Mouse (Mus musculus) cerebellum, postnatal 25 days (tissue): ENCODE measurements around the gene Irf2.

Experiments
- DNase-seq, 2 experiments: peaks; one replicate each; pipeline ENCODE4 v3.0.0; 2021; ENCODE audit warnings: mixed read lengths in 2 of 2

Irf2 gene

DNA sequence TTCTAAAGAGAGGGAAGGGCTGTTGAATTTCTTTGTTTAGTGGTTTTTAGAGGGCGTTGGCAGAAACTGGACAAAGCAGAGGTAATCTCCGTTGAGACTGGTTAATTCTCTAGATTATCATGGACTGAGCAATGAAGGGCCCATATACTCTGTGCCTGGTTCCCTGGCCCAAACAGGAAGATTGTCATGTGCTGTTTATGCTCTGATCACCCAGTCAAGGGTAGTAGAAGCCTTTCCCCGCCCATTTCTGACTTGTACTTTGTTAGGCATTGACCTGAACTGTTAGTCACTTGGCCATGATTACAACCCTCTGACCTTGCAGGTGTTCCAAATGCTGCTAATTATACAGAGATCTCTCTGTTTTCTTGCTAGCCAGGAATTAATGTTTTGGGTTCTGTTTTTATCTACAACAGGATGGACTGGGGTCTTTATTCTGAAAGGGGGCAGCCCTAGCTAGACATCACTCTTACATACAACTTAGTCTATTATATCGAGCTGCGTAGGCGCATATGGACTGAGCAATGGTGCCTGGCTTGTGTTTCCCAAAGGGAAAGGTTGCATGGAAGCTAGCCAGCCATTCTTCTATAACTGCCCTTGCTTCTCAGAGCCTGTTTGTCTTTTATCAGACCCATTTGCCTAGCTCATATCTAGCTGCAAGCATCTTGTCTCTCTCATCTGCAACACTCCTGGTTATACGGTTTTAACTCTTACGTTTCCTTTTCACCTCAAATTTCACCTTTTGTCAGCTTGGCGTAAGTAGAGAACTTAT, 143.9 kb downstream of the Irf2 start:
- DNase-seq: no peak

DNA sequence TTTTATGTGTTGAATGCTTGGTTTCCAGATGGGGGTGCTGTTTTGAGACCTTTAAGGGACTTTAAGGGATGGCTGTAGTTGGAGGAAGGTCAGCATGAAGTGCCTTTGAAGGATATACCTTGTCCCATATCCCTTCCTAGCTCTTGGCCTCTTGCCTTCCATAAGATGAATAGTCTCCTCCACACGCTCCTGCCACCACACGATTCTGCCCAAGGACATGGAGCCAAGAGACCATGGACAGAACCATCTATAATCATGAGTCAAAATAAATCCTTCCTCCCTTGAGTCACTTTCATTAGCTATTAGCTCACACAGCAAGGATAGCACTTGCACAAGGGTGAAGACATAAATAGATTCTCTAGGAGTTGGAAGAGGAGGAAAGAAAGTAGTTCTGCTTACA, 146.3 kb downstream of the Irf2 start:
- DNase-seq: no peak

DNA sequence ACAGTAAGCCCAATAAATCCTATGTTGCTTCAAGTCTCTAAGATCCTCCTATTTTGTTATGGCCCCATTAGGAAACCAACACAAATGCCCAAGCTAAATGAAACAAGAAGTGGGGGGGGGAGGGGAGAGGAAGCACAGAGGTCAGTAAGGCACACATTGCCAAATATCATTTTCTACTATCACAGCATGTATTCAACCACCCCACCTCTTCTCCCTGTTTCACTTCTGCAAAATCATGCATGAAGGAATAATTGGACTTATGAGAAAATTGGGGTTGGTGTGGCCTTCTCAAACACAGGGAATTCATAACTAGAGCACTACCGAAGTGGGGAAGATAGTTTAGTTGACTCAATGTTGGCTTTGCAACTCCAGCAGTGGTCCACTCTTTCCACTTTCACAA, 146.7 kb downstream of the Irf2 start:
- DNase-seq: no peak

DNA sequence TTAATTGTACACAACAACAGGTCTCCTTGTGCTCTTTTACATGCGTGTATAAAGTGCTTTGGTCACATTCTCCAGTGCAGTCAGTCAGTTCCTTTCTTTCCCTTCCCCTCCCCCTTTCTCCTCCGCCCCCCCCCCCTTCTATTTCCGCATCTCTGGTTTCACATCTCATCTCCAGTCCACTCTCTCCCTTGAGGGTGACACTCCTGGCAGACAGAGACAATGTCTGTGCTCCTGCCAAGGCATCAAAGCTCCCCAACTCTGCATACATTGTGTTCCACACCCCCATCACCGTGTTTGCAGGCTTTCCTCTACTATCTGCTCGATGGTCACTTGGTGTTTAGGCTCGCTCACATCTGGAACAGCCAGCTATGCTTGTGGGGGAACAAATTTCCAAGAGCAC, 147.9 kb downstream of the Irf2 start:
- no peak for DNase-seq

DNA sequence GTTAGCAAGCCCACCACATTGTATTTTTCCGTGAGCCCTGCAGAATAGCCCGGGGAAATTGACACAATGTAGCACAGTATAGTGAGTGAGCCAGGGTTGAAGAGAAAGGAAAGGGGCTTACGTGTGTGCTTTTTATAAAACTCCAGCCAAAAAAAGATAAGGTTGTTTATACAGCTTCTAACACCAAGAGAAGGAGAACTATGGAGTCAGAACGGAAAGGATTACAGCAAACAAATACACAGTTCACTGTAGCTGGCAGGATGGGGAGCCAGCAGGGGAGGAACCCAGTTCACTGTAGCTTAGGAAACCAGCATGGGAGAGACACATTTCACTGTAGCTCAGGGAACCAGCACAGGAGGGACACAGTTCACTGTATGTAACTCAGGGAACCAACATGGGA, 149.0 kb downstream of the Irf2 start:
- DNase-seq: no peak

DNA sequence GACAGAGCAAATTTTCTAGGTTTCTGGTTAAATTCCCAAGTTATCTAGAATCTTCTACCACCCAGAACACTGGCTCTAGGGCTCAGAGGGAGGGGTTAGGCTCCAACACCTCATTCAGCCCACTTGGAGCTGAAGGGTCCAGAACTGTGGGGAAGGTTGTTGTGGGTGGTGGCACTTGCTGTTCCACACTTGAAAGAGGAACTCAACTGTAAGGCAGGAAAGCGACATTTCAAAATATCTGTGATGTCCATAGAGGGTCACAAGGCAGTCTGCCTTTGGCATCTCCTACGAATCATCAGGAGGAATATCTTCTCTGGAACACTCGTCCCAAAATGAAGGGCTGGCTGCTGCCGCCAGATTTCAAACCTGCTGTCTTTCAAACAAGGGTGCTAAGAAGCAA, 150.7 kb downstream of the Irf2 start:
- DNase-seq: no peak

DNA sequence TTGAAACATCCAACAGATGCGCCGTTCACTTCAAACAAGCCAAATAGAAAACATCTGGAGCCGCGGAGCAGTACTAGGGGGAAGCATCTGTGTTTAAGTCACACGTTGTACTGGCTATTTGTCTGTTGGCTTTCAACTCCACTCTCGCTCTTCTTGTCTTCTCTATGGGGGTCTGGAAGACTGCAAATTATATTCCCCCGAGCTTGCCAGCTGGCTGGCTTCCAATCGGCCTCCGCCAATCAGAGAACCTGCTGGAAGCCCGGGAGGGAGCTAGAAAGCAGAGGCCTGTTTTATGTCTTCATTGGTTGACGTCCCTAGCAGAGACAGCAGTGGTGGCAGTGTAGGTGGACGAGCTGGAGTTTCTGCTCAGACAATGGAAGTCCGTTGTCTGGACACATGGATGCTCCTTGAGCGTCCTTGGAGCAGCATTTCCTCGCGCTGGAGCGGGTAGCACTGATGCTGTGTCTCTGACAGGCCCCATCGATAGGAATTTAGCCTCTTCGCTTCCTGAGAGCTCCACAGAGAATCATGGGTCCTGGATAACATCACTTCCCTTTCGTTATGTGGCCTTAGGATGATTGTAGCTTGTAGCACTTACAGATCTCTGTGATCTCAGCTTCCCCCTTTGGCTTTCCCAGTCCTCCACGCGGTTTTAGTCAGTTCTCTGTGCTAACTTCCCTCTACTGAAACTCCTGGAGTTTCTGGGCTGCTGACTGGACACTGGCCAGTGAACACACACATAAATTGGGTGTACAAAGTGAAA, 153.2 kb downstream of the Irf2 start:
- peak; percentile 21 to 45 for DNase-seq

DNA sequence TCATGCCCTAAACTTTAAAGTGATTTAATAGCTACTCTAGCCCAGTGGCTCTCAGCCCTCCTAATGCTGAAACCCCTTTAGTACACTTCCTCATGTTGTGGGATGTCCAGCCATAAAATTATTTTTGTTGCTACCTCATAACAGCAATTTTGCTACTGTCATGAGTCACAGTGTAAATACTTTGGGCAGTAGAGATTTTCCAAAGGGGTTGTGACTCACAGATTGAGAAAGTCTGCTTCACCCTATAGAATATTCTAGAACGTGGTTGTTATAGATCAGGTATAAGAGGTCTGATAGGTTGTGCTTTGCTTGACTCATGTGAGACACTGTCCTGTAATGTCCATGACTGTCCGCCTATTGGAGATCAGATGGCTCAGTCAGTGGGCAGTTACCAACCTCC, 154.9 kb downstream of the Irf2 start:
- DNase-seq: no peak

DNA sequence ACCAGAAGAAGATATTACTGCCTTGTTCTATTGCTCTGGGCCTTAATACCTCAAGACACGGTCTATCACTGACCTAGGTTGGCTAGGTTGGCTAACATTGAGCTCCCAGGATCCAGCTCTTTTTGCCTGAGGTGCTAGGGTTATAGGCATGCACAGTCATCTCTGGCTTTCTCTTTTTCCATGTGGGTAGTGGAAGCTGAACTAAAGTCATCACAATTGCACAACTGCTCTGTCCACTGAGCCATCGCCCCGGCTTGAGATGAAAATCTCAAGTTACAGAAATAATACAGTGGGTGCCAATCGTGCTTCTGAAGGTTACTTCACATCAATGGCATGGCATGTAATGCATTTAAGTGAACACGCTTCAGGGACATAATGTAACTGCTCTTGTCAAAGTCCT, 156.5 kb downstream of the Irf2 start:
- no peak for DNase-seq

DNA sequence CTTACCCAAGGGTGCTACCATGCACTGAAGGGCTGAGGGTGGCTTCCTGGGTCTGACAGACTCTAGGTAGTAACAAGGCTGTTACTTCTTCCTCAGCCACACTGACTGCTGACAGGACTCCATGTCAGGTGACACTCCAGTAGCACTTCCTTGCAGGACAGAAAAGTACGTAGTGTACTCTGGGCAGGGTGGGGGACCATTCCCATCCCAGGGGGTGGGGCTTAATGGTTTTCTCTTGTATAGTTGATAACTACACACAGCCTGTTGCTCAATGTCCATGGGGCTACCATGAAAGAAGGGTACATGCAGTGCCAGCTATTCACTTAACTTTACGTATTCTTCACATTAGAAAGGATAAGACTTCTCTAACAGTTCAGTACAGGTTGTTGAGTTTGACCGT, 157.2 kb downstream of the Irf2 start:
- DNase-seq: no peak
